Mouse (Mus musculus): ENCODE results near the gene Chchd2. TPM values are rescaled to one million over a fixed set of nuclear protein-coding genes. Genes with fewer than 3 reads are reported as not detected.
"Not testable (repeated sequence)": the region's sequence is repeated elsewhere in the genome, so short reads cannot be mapped to it uniquely, and the experiment has no call there.

The Chchd2 gene
- 743 and 777 TPM in 2 replicates for polyA plus RNA-seq (2015; fragmentation: Nextera tagmentation; extraction: Ambion mirVana)

GRCm38 (mm10) chr5:129886911-129887636 lies at the start of gene Chchd2:
Chchd2 (minus strand) TSS chr5:129887470.
- WGBS: under 1% methylated on average over 46 of the region's 46 CpGs
- H3K4me3 ChIP-seq (replicated peaks): peak within 1 kb of the TSS; percentile 88
- H3K4me1 ChIP-seq: peaks cover 34% of the 10 kb centered on the region
- H3K36me3 ChIP-seq: peaks cover 18% of the 10 kb centered on the region
- no peaks in the 10 kb centered on the region for H3K27me3 ChIP-seq (replicated peaks)
- peak within 1 kb of the TSS; percentile 94 for H3K27ac ChIP-seq (replicated peaks)
- peak within 1 kb of the TSS; percentile 92 for H3K9ac ChIP-seq (replicated peaks)
- H3K4me2 ChIP-seq: peak within 1 kb of the TSS; percentile 88
- ATAC-seq (ENCODE audit: low FRiP score): peak; percentile 99
- no peaks in the 10 kb centered on the region for H3K9me3 ChIP-seq (replicated peaks)

- WGBS: 52% methylated on average over 4 of the region's 4 CpGs
- no peaks in the 10 kb centered on the region for H3K4me1 ChIP-seq
Observed at GRCm38 (mm10) chr5:129936941-129937340, 49.7 kb upstream of the Chchd2 start.

DNA sequence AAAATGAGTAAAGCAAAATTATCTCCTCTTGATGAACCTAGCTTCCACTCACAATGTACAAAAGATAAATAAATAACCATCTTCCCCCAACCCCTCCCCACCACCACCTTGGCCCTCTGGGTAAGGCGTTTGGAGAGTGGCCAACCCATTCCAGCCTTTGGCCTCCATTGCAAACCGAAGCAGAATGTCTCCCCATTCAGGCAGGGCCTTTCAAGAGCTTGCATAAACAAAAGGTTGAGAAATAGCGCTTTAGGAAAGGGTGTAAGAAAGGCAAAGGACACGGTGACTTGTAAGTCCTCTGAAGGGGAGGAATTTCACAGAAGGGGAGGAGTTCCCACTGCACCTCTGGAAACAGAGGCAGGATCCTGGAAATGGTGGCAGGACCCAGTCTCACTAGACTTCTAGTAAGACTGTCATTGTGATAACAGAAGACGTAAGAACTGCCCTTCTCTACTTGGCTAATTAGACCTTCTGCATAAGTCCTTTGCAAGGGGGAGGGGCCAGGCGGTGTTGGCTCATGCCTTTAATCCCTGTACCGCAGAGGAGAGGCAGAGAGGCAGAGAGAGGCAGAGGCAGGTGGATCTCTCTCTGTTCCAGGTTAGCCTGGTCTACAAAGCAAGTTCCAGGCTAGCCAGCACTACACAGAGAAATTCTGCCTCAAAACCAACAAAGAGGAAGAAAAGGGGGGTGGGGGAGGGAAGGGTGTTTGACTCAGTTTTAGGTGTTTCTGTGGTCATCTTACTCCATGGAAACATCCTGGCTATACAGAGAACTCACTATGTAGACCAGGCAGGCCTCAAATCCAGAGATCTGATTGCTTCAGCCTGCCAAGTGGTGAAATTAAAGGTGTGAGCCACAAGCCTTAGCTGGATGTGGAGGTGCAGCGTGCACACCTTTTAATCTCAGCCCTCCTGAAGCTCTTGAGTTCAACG lies 42.9 kb upstream of the Chchd2 start:
- Histone ChIP-seq H3K4me1 (no peaks in the 10 kb centered on the region), H3K9ac (replicated peaks) (no peak overlapping the region), H3K36me3 (no peaks in the 10 kb centered on the region), H3K4me3 (replicated peaks) (no peak overlapping the region), H3K4me2 (no peak overlapping the region), H3K27me3 (replicated peaks) (no peaks in the 10 kb centered on the region), H3K27ac (replicated peaks) (no peak overlapping the region), H3K9me3 (replicated peaks) (no peaks in the 10 kb centered on the region)
- WGBS: 48% methylated on average over 9 of the region's 9 CpGs
- no peak for ATAC-seq (ENCODE audit: low FRiP score)

More at GRCm38 (mm10) chr5:129936941-129937340, 49.7 kb upstream of the Chchd2 start:
- no peak overlapping the region for H3K4me3 ChIP-seq (replicated peaks)
- ATAC-seq (ENCODE audit: low FRiP score): no peak
- no peak overlapping the region for H3K4me2 ChIP-seq
- no peak overlapping the region for H3K27ac ChIP-seq (replicated peaks)
- no peaks in the 10 kb centered on the region for H3K36me3 ChIP-seq
- no peaks in the 10 kb centered on the region for H3K27me3 ChIP-seq (replicated peaks)
- H3K9me3 ChIP-seq (replicated peaks): no peaks in the 10 kb centered on the region
- H3K9ac ChIP-seq (replicated peaks): no peak overlapping the region

DNA sequence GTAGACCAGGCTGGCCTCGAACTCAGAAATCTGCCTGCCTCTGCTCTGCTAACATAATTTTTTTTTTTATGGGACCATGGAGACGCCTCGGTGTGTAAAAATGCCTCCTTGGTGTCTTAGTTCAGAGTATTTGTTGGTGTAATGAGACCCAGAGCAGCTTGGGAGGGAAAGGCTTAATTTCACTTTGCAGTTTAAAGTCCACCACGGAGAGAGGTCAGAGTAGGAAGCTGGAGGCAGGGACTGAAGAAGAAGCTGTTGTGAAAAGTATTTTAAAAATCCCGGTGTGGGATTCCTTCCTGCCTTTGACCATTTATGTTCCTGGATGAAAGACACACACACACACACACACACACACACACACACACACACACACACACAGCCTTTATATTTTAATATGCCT lies 38.7 kb upstream of the Chchd2 start:
- Histone ChIP-seq H3K27ac (replicated peaks) (no peak overlapping the region), H3K27me3 (replicated peaks) (no peaks in the 10 kb centered on the region), H3K4me1 (no peaks in the 10 kb centered on the region), H3K9me3 (replicated peaks) (no peaks in the 10 kb centered on the region), H3K4me3 (replicated peaks) (no peak overlapping the region), H3K4me2 (no peak overlapping the region), H3K9ac (replicated peaks) (no peak overlapping the region), H3K36me3 (no peaks in the 10 kb centered on the region)
- ATAC-seq (ENCODE audit: low FRiP score): no peak
- 86% methylated on average over 5 of the region's 5 CpGs for WGBS

DNA sequence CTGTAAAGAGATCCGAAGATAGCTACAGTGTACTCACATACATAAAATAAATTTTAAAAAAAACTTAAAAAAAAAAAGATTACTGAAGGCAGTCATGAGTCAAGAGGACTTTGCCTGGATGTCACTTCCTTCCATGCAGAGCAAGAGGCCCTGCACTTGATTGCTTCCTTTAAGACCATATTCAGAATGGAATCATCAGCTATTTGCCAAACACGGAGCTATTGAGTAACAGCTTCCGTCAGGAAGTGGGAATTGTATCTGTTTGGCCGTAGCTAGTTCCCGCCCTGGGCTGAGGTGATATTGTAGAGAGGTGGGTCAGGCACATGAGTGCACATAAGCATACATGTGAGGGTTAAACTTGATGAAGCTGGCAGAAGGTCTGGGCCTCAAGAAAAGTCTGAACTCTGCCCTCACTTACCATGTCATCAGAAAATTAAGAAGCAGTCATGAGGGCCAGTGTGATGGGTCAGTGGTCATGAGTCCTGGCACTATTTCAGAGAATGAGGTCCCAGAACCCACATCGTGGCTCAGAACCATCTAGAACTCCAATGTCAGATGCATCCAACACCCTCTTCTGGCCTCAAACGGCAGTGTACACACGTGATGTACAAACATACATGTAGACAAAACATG lies 37.7 kb upstream of the Chchd2 start:
- H3K27me3 ChIP-seq (replicated peaks): no peaks in the 10 kb centered on the region
- H3K4me2 ChIP-seq: no peak overlapping the region
- 91% methylated on average over 8 of the region's 8 CpGs for WGBS
- no peaks in the 10 kb centered on the region for H3K9me3 ChIP-seq (replicated peaks)
- no peak overlapping the region for H3K27ac ChIP-seq (replicated peaks)
- no peak for ATAC-seq (ENCODE audit: low FRiP score)
- H3K4me3 ChIP-seq (replicated peaks): no peak overlapping the region
- no peaks in the 10 kb centered on the region for H3K4me1 ChIP-seq
- no peaks in the 10 kb centered on the region for H3K36me3 ChIP-seq
- no peak overlapping the region for H3K9ac ChIP-seq (replicated peaks)

DNA sequence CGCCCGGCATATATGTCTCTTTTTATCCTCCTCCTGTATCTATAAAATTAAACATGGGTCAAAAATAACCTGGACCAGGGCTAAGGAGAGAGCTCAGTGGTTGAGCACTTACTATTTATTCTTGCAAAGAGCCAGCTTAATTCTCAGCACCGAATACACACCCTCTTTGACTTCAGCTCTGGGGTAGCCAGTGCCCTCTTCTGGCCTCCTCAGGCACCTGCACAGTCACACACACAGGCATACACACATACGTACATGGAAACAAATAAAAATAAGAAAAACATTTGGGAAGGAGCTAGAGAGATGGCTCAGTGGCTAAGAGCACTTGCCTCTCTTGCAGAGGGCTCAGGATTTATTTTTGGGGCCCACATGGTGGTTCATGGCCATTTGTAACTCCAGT lies 34.7 kb upstream of the Chchd2 start:
- Histone ChIP-seq H3K9me3 (replicated peaks) (no peaks in the 10 kb centered on the region), H3K27me3 (replicated peaks) (no peaks in the 10 kb centered on the region), H3K27ac (replicated peaks) (no peak overlapping the region), H3K4me3 (replicated peaks) (no peak overlapping the region), H3K36me3 (no peaks in the 10 kb centered on the region), H3K4me2 (no peak overlapping the region), H3K9ac (replicated peaks) (no peak overlapping the region), H3K4me1 (no peaks in the 10 kb centered on the region)
- ATAC-seq (ENCODE audit: low FRiP score): no peak
- WGBS: 96% methylated on average over 4 of the region's 4 CpGs

GRCm38 (mm10) chr5:129919320-129919719 lies 32.0 kb upstream of the Chchd2 start:
- H3K4me2 ChIP-seq: no peak overlapping the region
- no peaks in the 10 kb centered on the region for H3K27me3 ChIP-seq (replicated peaks)
- no peaks in the 10 kb centered on the region for H3K9me3 ChIP-seq (replicated peaks)
- H3K36me3 ChIP-seq: no peaks in the 10 kb centered on the region
- no peak overlapping the region for H3K4me3 ChIP-seq (replicated peaks)
- no peak overlapping the region for H3K27ac ChIP-seq (replicated peaks)
- no peak for ATAC-seq (ENCODE audit: low FRiP score)
- no peak overlapping the region for H3K9ac ChIP-seq (replicated peaks)
- WGBS: 70% methylated on average over 8 of the region's 8 CpGs
- no peaks in the 10 kb centered on the region for H3K4me1 ChIP-seq

GRCm38 (mm10) chr5:129918752-129919151 lies 31.5 kb upstream of the Chchd2 start:
- ATAC-seq (ENCODE audit: low FRiP score): no peak
- Histone ChIP-seq H3K9me3 (replicated peaks) (no peaks in the 10 kb centered on the region), H3K4me2 (no peak overlapping the region), H3K4me1 (no peaks in the 10 kb centered on the region), H3K9ac (replicated peaks) (no peak overlapping the region), H3K4me3 (replicated peaks) (no peak overlapping the region), H3K36me3 (no peaks in the 10 kb centered on the region), H3K27ac (replicated peaks) (no peak overlapping the region), H3K27me3 (replicated peaks) (no peaks in the 10 kb centered on the region)
- WGBS: 85% methylated on average over 9 of the region's 9 CpGs

- no peak overlapping the region for H3K27ac ChIP-seq (replicated peaks)
- ATAC-seq (ENCODE audit: low FRiP score): no peak
- no peak overlapping the region for H3K9ac ChIP-seq (replicated peaks)
- H3K36me3 ChIP-seq: no peaks in the 10 kb centered on the region
- H3K27me3 ChIP-seq (replicated peaks): no peaks in the 10 kb centered on the region
- no peaks in the 10 kb centered on the region for H3K9me3 ChIP-seq (replicated peaks)
- 92% methylated on average over 24 of the region's 24 CpGs for WGBS
- no peaks in the 10 kb centered on the region for H3K4me1 ChIP-seq
- no peak overlapping the region for H3K4me3 ChIP-seq (replicated peaks)
- no peak overlapping the region for H3K4me2 ChIP-seq
Observed at GRCm38 (mm10) chr5:129918065-129918651, 30.9 kb upstream of the Chchd2 start.

DNA sequence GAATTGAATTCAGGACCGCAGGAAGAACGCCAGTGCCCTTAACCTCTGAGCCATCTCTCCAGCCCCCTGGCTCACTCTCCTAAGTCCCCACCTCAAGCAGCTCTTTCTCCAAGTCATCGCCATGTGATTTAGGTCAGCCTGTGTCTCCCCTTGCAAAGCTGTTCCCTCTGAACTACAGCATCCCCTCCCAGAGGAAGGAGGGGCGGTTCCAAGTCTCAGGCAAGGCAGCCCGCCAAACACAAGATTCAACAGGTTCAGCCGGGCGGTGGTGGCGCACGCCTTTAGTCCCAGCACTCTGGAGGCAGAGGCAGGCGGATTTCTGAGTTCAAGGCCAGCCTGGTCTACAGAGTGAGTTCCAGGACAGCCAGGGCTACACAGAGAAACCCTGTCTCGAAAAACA lies 28.2 kb upstream of the Chchd2 start:
- WGBS: 88% methylated on average over 11 of the region's 11 CpGs
- not testable (repeated sequence) for ATAC-seq (ENCODE audit: low FRiP score); H3K36me3 ChIP-seq

DNA sequence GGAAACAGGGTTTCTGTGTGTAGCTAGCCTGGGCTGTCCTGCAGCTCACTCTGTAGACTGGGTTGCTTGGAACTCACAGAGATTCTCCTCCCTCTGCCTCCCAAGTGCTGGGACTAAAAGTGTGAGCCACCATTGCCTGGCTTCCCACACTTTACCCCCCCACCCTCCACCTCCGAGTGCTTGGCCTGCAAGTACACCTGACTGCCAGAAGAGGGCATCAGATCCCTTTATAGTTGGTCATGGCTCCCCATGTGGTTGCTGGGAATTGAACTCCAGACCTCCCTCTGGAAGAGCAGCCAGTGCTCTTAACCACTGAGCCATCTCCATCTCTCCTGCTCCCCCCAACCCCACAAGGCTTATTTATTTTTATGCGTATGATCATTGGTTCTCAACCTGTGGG lies 26.8 kb upstream of the Chchd2 start:
- H3K27ac ChIP-seq (replicated peaks): no peak overlapping the region
- no peaks in the 10 kb centered on the region for H3K36me3 ChIP-seq
- H3K9me3 ChIP-seq (replicated peaks): no peaks in the 10 kb centered on the region
- H3K4me2 ChIP-seq: no peak overlapping the region
- H3K9ac ChIP-seq (replicated peaks): no peak overlapping the region
- peaks cover 4% of the 10 kb centered on the region for H3K4me1 ChIP-seq
- ATAC-seq (ENCODE audit: low FRiP score): no peak
- 29% methylated on average over 2 of the region's 2 CpGs for WGBS
- H3K27me3 ChIP-seq (replicated peaks): no peaks in the 10 kb centered on the region
- H3K4me3 ChIP-seq (replicated peaks): no peak overlapping the region

More for the DNA sequence above, 28.2 kb upstream of the Chchd2 start:
- H3K9me3 ChIP-seq (replicated peaks); H3K27me3 ChIP-seq (replicated peaks); H3K9ac ChIP-seq (replicated peaks); H3K4me2 ChIP-seq; H3K27ac ChIP-seq (replicated peaks); H3K4me1 ChIP-seq; H3K4me3 ChIP-seq (replicated peaks): not testable (repeated sequence)
